Mouse (Mus musculus) midbrain, embryonic 11.5 days (tissue): ENCODE measurements around the gene Egln3. TPM values are rescaled to one million over a fixed set of nuclear protein-coding genes. Genes with fewer than 3 reads are reported as not detected.

Experiments
- ATAC-seq: fragments of 200-750 bp; cut with Nextera tagmentation; 2 replicates; pipeline ENCODE4 v1.8.0; 2017; ENCODE audit warnings: moderate TSS enrichment, moderate library complexity; ENCODE audit not compliant: low FRiP score
- DNase-seq: peaks from one replicate; pipeline ENCODE4 v3.0.0; 2015; ENCODE audit warnings: low spot score; ENCODE audit errors: missing footprints
- H3K27ac ChIP-seq: fragments of 300-500 bp; sonication (generic); 2 replicates; pipeline ENCODE4 v1.5.1; 2014; ENCODE audit warnings: low read depth, low read length
- H3K27me3 ChIP-seq: fragments of 300-500 bp; sonication (generic); 2 replicates; pipeline ENCODE4 v1.6.1; 2014; ENCODE audit warnings: mild to moderate bottlenecking, low read length, moderate library complexity, mixed read lengths; ENCODE audit not compliant: control insufficient read depth, insufficient read depth
- H3K36me3 ChIP-seq: fragments of 300-500 bp; sonication (generic); 2 replicates; pipeline ENCODE4 v1.6.1; 2014; ENCODE audit warnings: mild to moderate bottlenecking, low read length, moderate library complexity, mixed read lengths; ENCODE audit not compliant: control insufficient read depth, insufficient read depth
- H3K4me1 ChIP-seq: fragments of 300-500 bp; sonication (generic); 2 replicates; pipeline ENCODE4 v1.6.1; 2014; ENCODE audit warnings: low read length; ENCODE audit not compliant: control insufficient read depth, insufficient read depth
- H3K4me2 ChIP-seq: fragments of 300-500 bp; sonication (generic); 2 replicates; pipeline ENCODE4 v1.6.1; 2014; ENCODE audit warnings: mild to moderate bottlenecking, moderate library complexity
- H3K4me3 ChIP-seq: fragments of 300-500 bp; sonication (generic); 2 replicates; pipeline ENCODE4 v1.5.1; 2014; ENCODE audit warnings: low read depth, low read length
- H3K9ac ChIP-seq: fragments of 300-500 bp; sonication (generic); 2 replicates; pipeline ENCODE4 v1.6.1; 2014; ENCODE audit warnings: low read length
- H3K9me3 ChIP-seq: fragments of 300-500 bp; sonication (generic); 2 replicates; pipeline ENCODE4 v1.6.1; 2016; ENCODE audit warnings: low read length; ENCODE audit not compliant: control insufficient read depth
- WGBS: fragments of 180-500 bp; shearing (Covaris S2); extraction: QIAGEN DNeasy Blood & Tissue Kit; methylation state at CpG from one replicate; pipeline ENCODE4 v1.1.7; 2014; 5-methylcytosine and 5-hydroxymethylcytosine counted together
- polyA plus RNA-seq: library from polyadenylated mRNA; unstranded; fragments of >200 nt; fragmentation: Nextera tagmentation; extraction: Ambion mirVana; gene quantifications from 2 replicates; pipeline ENCODE4 v1.2.1, GENCODE M21; 2014

The Egln3 gene
- polyA plus RNA-seq, 1 experiment from 2014 or later, result 3.8 TPM

DNA sequence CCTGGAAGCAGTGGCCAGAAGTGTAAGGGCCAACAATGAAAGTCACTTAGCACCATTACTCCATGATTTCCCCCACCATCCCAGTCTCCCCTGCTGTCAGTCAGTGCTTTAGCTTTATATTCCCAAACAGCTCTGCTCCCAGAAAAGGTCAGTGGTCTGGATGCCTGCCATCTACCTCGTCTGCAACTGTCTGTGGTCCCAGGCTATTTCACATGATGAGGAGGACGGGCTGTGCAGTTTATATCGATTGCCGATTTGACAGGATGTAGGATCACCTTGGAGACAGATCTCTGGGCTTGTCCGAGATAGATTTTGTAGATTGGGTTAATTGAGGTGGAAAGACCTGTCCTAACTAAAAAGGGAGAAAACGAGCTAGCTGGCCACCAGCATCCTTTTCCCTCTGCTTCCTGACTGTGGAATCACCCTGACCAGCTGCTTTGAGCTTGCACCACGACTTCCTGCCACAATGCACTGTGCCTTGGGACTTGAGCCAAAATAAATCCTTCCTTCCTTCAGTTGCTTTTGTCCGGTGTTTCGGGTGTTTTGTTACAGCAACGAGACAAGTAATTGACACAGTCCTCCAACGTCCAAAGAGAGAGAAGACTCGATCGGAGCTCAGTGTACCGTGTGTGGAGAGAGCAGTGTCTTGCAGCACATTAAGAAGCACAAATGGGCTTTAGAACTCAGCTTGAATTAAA, 16.6 kb downstream of the Egln3 start:
- 66% methylated on average over 14 of the region's 14 CpGs for WGBS

DNA sequence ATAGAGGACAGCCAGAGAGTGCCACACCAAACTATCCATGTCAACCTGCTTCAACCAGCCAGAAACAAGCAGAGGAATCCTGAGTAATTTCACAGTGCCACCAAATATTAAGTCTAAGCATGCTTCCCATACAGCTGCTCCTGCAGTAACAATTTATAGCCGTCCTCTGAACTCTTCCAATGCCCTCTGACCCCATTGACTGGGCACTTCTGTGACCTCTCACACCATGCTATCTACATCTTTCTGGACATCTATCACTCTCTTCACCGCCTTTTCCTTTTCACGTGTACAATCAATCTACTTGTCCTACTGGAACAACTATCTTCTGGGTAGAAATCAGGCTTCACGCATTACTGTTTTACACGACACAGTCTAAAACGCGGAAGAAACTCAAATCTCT, 19.4 kb downstream of the Egln3 start:
- Histone ChIP-seq H3K4me3 (no peak overlapping the region), H3K4me2 (no peak overlapping the region), H3K9me3 (no peaks in the 10 kb centered on the region), H3K27me3 (no peaks in the 10 kb centered on the region), H3K9ac (no peak overlapping the region), H3K27ac (no peak overlapping the region), H3K4me1 (no peaks in the 10 kb centered on the region), H3K36me3 (no peaks in the 10 kb centered on the region)
- DNase-seq (peak; percentile 33), ATAC-seq (no peak)
- WGBS, result 90% methylated on average over 7 of the region's 7 CpGs

More for the DNA sequence above, 16.6 kb downstream of the Egln3 start:
- Histone ChIP-seq H3K9ac (no peak overlapping the region), H3K27me3 (no peaks in the 10 kb centered on the region), H3K27ac (no peak overlapping the region), H3K4me1 (peaks cover 11% of the 10 kb centered on the region; the same call in 1 of the 2 replicates), H3K4me2 (no peak overlapping the region), H3K9me3 (no peaks in the 10 kb centered on the region), H3K4me3 (no peak overlapping the region), H3K36me3 (no peaks in the 10 kb centered on the region)
- no peak for ATAC-seq
- DNase-seq, result no peak

DNA sequence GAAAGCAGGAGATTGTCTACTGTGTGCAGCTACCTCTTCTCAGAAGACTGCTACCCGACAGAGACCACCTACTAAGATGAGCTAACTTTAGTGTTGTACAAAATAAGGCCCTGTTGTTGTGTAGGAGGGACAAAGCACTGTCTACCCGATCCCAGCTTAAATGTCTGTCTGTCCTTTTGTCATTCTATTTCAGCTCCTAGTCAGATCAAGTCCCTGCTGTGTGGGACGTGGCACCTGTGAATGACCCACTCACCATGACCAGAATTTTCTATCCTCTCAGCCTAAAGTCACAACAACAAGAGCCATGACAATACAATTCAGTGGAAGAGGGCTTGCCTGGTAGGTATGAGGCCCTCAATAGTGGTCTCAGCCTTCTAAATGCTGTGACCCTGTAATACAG, 25.3 kb downstream of the Egln3 start:
- Histone ChIP-seq H3K4me3 (no peak overlapping the region), H3K36me3 (no peaks in the 10 kb centered on the region), H3K4me2 (no peak overlapping the region), H3K27me3 (no peaks in the 10 kb centered on the region), H3K4me1 (no peaks in the 10 kb centered on the region), H3K27ac (no peak overlapping the region), H3K9me3 (no peaks in the 10 kb centered on the region), H3K9ac (no peak overlapping the region)
- ATAC-seq (no peak), DNase-seq (no peak)
- 42% methylated on average over 3 of the region's 3 CpGs for WGBS

DNA sequence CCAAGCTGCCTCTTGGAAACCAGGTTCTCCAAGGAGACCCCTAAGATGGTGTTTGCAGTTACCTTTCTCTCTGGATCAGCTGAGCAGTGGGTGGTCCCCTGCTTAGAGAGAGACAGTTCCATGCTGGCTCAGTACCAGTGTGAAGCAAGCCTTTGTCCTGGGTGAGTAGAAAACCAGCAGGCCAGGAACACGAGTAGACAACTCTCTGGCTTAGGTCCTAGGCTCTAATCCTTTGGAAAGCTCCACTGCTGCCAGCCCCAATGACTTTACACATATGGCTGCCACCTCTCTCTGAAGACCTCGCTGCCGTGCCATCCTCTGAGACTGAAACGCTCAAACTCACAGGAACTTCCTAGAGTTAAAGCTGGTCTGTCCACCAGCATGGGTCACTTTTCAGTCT, 34.9 kb downstream of the Egln3 start:
- no peak for DNase-seq
- H3K27ac ChIP-seq, result no peak overlapping the region
- peaks cover 10% of the 10 kb centered on the region for H3K4me1 ChIP-seq
- no peaks in the 10 kb centered on the region for H3K36me3 ChIP-seq
- H3K4me2 ChIP-seq, result no peak overlapping the region
- H3K9ac ChIP-seq, result no peak overlapping the region
- no peak overlapping the region for H3K4me3 ChIP-seq
- no peaks in the 10 kb centered on the region for H3K9me3 ChIP-seq
- WGBS, result 82% methylated on average over 4 of the region's 4 CpGs
- H3K27me3 ChIP-seq, result no peaks in the 10 kb centered on the region; the same call in 1 of the 2 replicates
- no peak for ATAC-seq

DNA sequence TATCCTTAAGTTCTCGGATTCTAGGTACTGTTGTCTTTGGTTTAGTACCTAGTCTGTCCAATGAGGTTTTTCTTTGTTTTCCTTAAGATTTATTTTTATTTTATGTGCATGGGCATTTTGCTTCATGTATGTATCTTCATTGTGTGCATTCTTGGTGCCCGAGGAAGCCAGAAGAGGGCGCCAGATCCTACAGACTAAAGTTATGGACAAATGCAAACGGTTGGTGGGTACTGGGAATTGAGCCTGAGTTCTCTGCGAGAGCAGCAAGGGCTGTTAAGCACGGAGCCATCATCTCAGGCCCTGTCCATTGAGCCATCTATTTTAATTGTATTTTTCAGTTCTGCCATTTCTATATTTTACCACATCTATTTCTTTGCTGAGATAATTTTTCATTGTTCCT, 35.9 kb downstream of the Egln3 start:
- no peaks in the 10 kb centered on the region for H3K9me3 ChIP-seq
- H3K4me3 ChIP-seq, result no peak overlapping the region
- WGBS, result 88% methylated on average over 6 of the region's 6 CpGs
- DNase-seq (no peak), ATAC-seq (no peak)
- H3K4me1 ChIP-seq, result peaks cover 10% of the 10 kb centered on the region
- H3K36me3 ChIP-seq, result no peaks in the 10 kb centered on the region
- H3K4me2 ChIP-seq, result no peak overlapping the region
- no peak overlapping the region for H3K9ac ChIP-seq
- no peak overlapping the region for H3K27ac ChIP-seq
- peaks cover 5% of the 10 kb centered on the region; the same call in 1 of the 2 replicates for H3K27me3 ChIP-seq

DNA sequence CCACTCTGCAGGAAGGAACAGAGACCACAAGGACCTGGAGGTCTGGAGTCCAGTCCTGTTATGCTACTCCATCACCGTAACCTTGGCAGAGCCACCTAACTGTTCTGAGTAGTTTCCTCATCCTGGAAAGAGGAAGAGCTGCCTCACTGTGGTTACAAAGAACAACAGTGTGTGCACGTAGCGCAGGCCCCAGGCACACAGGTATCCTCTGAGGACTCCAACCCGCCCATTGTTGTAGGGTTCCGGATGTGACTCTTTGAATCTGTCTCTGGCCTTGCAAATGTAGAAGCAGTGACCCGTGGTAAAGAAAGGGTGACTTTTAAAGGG, 39.0 kb downstream of the Egln3 start:
- peak overlapping the region; percentile 15; the same call in 1 of the 2 replicates for H3K4me2 ChIP-seq
- H3K27ac ChIP-seq, result no peak overlapping the region
- 11% methylated on average over 6 of the region's 6 CpGs for WGBS
- ATAC-seq (0 out of 2 replicates have a peak, but pooled peaks have one; percentile 20), DNase-seq (peak; percentile 90)
- no peak overlapping the region for H3K4me3 ChIP-seq
- peaks cover 5% of the 10 kb centered on the region; the same call in 1 of the 2 replicates for H3K27me3 ChIP-seq
- no peaks in the 10 kb centered on the region for H3K36me3 ChIP-seq
- H3K9me3 ChIP-seq, result no peaks in the 10 kb centered on the region
- peak overlapping the region; percentile 22; the same call in 1 of the 2 replicates for H3K9ac ChIP-seq
- H3K4me1 ChIP-seq, result peaks cover 21% of the 10 kb centered on the region

DNA sequence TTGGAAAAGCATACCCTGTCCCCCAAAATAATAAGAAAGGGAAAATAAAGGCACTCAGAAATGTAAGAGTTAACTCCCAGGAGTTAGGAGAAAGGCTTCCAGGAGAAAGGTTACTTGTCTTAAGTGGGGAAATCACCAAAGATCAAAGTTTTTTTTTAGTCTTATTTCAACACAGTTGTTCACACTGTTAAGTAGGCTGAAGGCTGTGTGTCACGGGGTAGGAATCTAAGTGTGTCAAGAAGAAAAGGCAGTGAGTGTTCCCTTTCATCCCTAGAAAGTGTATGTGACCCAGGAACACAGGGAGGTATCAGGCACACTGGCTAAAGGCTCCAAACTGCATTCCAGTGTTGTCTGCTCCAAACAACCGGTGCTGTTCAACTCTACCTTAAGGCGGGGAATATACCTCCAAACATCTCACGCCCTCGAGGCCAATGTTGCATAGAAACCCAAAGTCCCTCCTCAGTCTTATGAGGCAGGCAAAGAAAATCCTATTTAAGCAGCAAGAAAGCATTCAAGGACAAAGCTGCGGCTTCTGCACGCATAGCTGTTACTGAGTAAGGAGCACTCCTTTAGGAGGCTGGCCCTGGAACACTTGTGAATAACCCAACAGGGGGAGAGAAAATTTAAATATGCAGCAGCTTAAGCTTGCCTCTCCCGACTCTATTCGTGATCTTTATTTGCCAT, 39.5 kb downstream of the Egln3 start:
- H3K9me3 ChIP-seq, result no peaks in the 10 kb centered on the region
- peaks cover 5% of the 10 kb centered on the region; the same call in 1 of the 2 replicates for H3K27me3 ChIP-seq
- ATAC-seq (no peak; the same call in 1 of the 2 replicates), DNase-seq (peak; percentile 89)
- peaks cover 21% of the 10 kb centered on the region for H3K4me1 ChIP-seq
- H3K27ac ChIP-seq, result no peak overlapping the region
- H3K36me3 ChIP-seq, result no peaks in the 10 kb centered on the region
- H3K9ac ChIP-seq, result peak overlapping the region; percentile 22; the same call in 1 of the 2 replicates
- no peak overlapping the region for H3K4me3 ChIP-seq
- 5% methylated on average over 9 of the region's 9 CpGs for WGBS
- peak overlapping the region; percentile 15; the same call in 1 of the 2 replicates for H3K4me2 ChIP-seq

DNA sequence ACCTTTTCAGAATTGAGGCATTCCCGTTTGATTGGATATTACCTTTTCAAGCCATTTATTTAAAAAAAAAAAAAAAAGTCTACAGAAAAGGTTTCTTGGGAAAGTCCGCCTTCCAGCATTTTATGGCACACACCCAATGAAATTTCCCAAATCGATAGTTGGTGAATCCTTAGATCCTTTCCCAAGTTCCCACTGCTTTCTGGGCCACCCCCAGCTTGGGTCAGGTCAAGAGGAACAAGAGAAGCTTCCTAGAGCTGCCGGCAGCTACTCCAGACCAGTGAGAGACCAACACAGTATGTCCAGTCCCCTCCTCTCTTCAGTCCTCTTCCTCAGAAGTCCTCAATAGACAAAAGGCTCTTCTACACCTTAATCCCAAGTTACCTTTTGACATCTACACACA, 40.5 kb downstream of the Egln3 start:
- Histone ChIP-seq H3K9me3 (no peaks in the 10 kb centered on the region), H3K27me3 (peaks cover 5% of the 10 kb centered on the region; the same call in 1 of the 2 replicates), H3K4me3 (peak overlapping the region; percentile 22; the same call in 1 of the 2 replicates), H3K27ac (no peak overlapping the region), H3K36me3 (no peaks in the 10 kb centered on the region), H3K9ac (peak overlapping the region; percentile 30; the same call in 1 of the 2 replicates), H3K4me2 (peak overlapping the region; percentile 56), H3K4me1 (peaks cover 21% of the 10 kb centered on the region)
- DNase-seq (peak; percentile 90), ATAC-seq (no peak)
- 12% methylated on average over 4 of the region's 4 CpGs for WGBS

DNA sequence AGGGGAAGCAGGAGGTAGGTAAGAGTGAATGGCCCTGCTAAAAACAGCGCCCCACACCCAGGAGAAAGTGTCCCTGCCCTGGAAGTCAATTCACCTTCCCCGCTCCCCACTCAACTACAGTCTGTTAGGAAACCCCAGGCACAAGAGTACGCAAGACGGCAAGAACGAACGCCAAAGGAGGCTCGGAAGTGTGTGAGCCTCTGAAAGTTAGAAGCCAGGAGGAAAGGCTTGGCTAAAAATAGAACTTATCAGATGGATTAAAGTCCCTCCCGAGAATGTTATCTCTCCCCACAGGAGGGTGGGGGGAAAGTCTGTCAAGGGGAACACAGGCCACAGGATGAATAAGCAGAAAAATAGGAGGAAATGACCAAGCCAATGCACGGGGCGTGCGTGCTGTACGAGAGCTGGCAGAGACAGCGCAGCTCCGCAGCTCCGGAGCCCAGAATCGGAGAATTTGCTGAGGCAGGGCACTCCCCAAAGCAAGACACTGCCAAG, 41.0 kb downstream of the Egln3 start:
- no peak overlapping the region for H3K27ac ChIP-seq
- WGBS, result under 1% methylated on average over 16 of the region's 16 CpGs
- no peaks in the 10 kb centered on the region for H3K36me3 ChIP-seq
- DNase-seq, result peak; percentile 95
- H3K4me2 ChIP-seq, result peak overlapping the region; percentile 56
- H3K9me3 ChIP-seq, result no peaks in the 10 kb centered on the region
- peak overlapping the region; percentile 22 for H3K4me3 ChIP-seq
- H3K4me1 ChIP-seq, result peaks cover 21% of the 10 kb centered on the region
- peak overlapping the region; percentile 30; the same call in 1 of the 2 replicates for H3K9ac ChIP-seq
- peaks cover 5% of the 10 kb centered on the region; the same call in 1 of the 2 replicates for H3K27me3 ChIP-seq
- ATAC-seq, result peak; percentile 55
